Mouse (Mus musculus) bone marrow, adult 2 months (tissue): ENCODE measurements around the gene Tmem151b. TPM values are rescaled to one million over a fixed set of nuclear protein-coding genes. Genes with fewer than 3 reads are reported as not detected.

ENCODE experiments used
- H3K27ac ChIP-seq: fragments of 200-500 bp; 2 replicates; pipeline ENCODE4 v1.5.1; 2012; ENCODE audit warnings: low read depth, mild to moderate bottlenecking, control low read depth, inconsistent platforms, low read length; ENCODE audit not compliant: control insufficient read depth, poor library complexity, insufficient read depth
- H3K4me1 ChIP-seq: fragments of 200-500 bp; 2 replicates; pipeline ENCODE4 v1.6.1; 2011; ENCODE audit warnings: low read length; ENCODE audit not compliant: control insufficient read depth, insufficient read depth
- H3K4me3 ChIP-seq: fragments of 200-500 bp; replicated peaks from 2 replicates; pipeline ENCODE3; 2011; ENCODE audit warnings: mild to moderate bottlenecking, low read depth, low read length, control low read depth; ENCODE audit not compliant: control insufficient read depth
- CTCF ChIP-seq: fragments of 200-500 bp; IDR thresholded peaks from 2 replicates; pipeline ENCODE4 v1.5.1; 2011; ENCODE audit warnings: low read length, control low read depth; ENCODE audit not compliant: control insufficient read depth, insufficient read depth
- POLR2A ChIP-seq: fragments of 200-500 bp; IDR thresholded peaks from 2 replicates; pipeline ENCODE4 v1.6.1; 2011; ENCODE audit warnings: low read depth, mild to moderate bottlenecking, control low read depth, low read length, borderline replicate concordance; ENCODE audit not compliant: control insufficient read depth
- WGBS: fragments of 180-500 bp; shearing (Covaris S2); methylation state at CpG from one replicate; pipeline ENCODE4 v1.1.7; 2018; 5-methylcytosine and 5-hydroxymethylcytosine counted together
- polyA plus RNA-seq: library from polyadenylated mRNA; stranded (reverse); fragments of >200 nt; gene quantifications from 2 replicates; pipeline ENCODE4 v1.2.4, GENCODE M21; 2011; ENCODE audit warnings: low replicate concordance; ENCODE audit not compliant: missing spikeins, insufficient read depth, insufficient read length

Gene Tmem151b
- polyA plus RNA-seq, 1 experiment: 4.3 TPM

GRCm38 (mm10) chr17:45498397-45498796, 51.1 kb downstream of the Tmem151b start:
- no peaks in the 10 kb centered on the region for H3K4me1 ChIP-seq
- WGBS: 84% methylated on average over 13 of the region's 13 CpGs
- no peak overlapping the region for H3K4me3 ChIP-seq
- TF ChIP-seq POLR2A: no peak
- TF ChIP-seq CTCF: no peak
- H3K27ac ChIP-seq: no peak overlapping the region

- TF ChIP-seq POLR2A (no peak), CTCF (no peak)
- Histone ChIP-seq H3K4me3 (no peak overlapping the region), H3K4me1 (no peaks in the 10 kb centered on the region), H3K27ac (no peak overlapping the region)
- 74% methylated on average over 11 of the region's 11 CpGs for WGBS
These were observed 54.1 kb downstream of the Tmem151b start for GRCm38 (mm10) chr17:45495398-45495797.

Other genes starting within 250 kb of the Tmem151b start
- gene Cdc5l, start 115.9 kb downstream of the Tmem151b start, polyA plus RNA-seq: 28.3 and 44.9 TPM in 2 replicates
- not detected in 2 replicates for gene Spats1, start 74.3 kb downstream of the Tmem151b start, polyA plus RNA-seq
- gene Aars2, start 42.8 kb downstream of the Tmem151b start, polyA plus RNA-seq: 3.7 and 10.1 TPM in 2 replicates
- gene Tcte1, start 26.2 kb downstream of the Tmem151b start, polyA plus RNA-seq: 0.41 TPM in 1 of 2 replicates, not detected in the other
- 6.9 and 14.8 TPM in 2 replicates for gene Nfkbie, start 6.0 kb upstream of the Tmem151b start, polyA plus RNA-seq
- gene Slc35b2, start 14.2 kb upstream of the Tmem151b start, polyA plus RNA-seq: 14.7 and 22.7 TPM in 2 replicates
- gene Hsp90ab1, start 23.6 kb upstream of the Tmem151b start, polyA plus RNA-seq: 576 and 1,077 TPM in 2 replicates
- 73.1 and 109 TPM in 2 replicates for gene Slc29a1, start 49.9 kb upstream of the Tmem151b start, polyA plus RNA-seq
- gene Mymx, start 52.4 kb upstream of the Tmem151b start, polyA plus RNA-seq: 9.3 TPM in 1 of 2 replicates, not detected in the other
- 6.7 TPM in 1 of 2 replicates, not detected in the other for gene Capn11, start 109.6 kb upstream of the Tmem151b start, polyA plus RNA-seq
- 43.4 and 56.4 TPM in 2 replicates for gene Mrpl14, start 136.6 kb upstream of the Tmem151b start, polyA plus RNA-seq
- 16.2 and 19.1 TPM in 2 replicates for gene Tmem63b, start 137.2 kb upstream of the Tmem151b start, polyA plus RNA-seq
- not detected in 2 replicates for gene 1600014C23Rik, start 184.2 kb upstream of the Tmem151b start, polyA plus RNA-seq